Mouse (Mus musculus): ENCODE data around the gene Kif14.
"Not testable (repeated sequence)": the region's sequence is repeated elsewhere in the genome, so short reads cannot be mapped to it uniquely, and the experiment has no call there.

Gene Kif14

GRCm38 (mm10) chr1:136555892-136556291 lies 89.7 kb downstream of the Kif14 start:
- DNase-seq (ENCODE audit: extremely low spot score), result no peak

- not testable (repeated sequence) for DNase-seq (ENCODE audit: extremely low spot score)
These were observed 90.5 kb downstream of the Kif14 start for GRCm38 (mm10) chr1:136556643-136557042.

GRCm38 (mm10) chr1:136557436-136557835 lies 91.3 kb downstream of the Kif14 start:
- no peak for DNase-seq (ENCODE audit: extremely low spot score)

GRCm38 (mm10) chr1:136558762-136559161 lies 92.6 kb downstream of the Kif14 start:
- no peak for DNase-seq (ENCODE audit: extremely low spot score)

GRCm38 (mm10) chr1:136559284-136559683 lies 93.1 kb downstream of the Kif14 start:
- DNase-seq (ENCODE audit: extremely low spot score), result no peak

GRCm38 (mm10) chr1:136559774-136560173 lies 93.6 kb downstream of the Kif14 start:
- no peak for DNase-seq (ENCODE audit: extremely low spot score)

GRCm38 (mm10) chr1:136561823-136562222 lies 95.7 kb downstream of the Kif14 start:
- DNase-seq (ENCODE audit: extremely low spot score), result no peak

- DNase-seq (ENCODE audit: extremely low spot score), result no peak
These were observed 97.0 kb downstream of the Kif14 start for GRCm38 (mm10) chr1:136563149-136563548.

- no peak for DNase-seq (ENCODE audit: extremely low spot score)
These were observed 98.8 kb downstream of the Kif14 start for GRCm38 (mm10) chr1:136564963-136565362.

GRCm38 (mm10) chr1:136566386-136566785 lies 100.2 kb downstream of the Kif14 start:
- no peak for DNase-seq (ENCODE audit: extremely low spot score)

- DNase-seq (ENCODE audit: extremely low spot score), result no peak
These were observed 101.5 kb downstream of the Kif14 start for GRCm38 (mm10) chr1:136567641-136568040.

GRCm38 (mm10) chr1:136568738-136569194 lies 102.6 kb downstream of the Kif14 start:
- DNase-seq (ENCODE audit: extremely low spot score), result no peak

- no peak for DNase-seq (ENCODE audit: extremely low spot score)
These were observed 103.1 kb downstream of the Kif14 start for GRCm38 (mm10) chr1:136569206-136569605.

- DNase-seq (ENCODE audit: extremely low spot score), result peak; percentile 34
These were observed 103.6 kb downstream of the Kif14 start for GRCm38 (mm10) chr1:136569626-136570297.

GRCm38 (mm10) chr1:136570298-136570653 lies 104.1 kb downstream of the Kif14 start:
- peak; percentile 61 for DNase-seq (ENCODE audit: extremely low spot score)

- no peak for DNase-seq (ENCODE audit: extremely low spot score)
These were observed 104.8 kb downstream of the Kif14 start for GRCm38 (mm10) chr1:136570976-136571375.

- DNase-seq (ENCODE audit: extremely low spot score), result no peak
These were observed 105.4 kb downstream of the Kif14 start for GRCm38 (mm10) chr1:136571530-136571929.

GRCm38 (mm10) chr1:136577890-136578663 lies 111.9 kb downstream of the Kif14 start:
- DNase-seq (ENCODE audit: extremely low spot score), result no peak

GRCm38 (mm10) chr1:136579360-136579759 lies 113.2 kb downstream of the Kif14 start:
- DNase-seq (ENCODE audit: extremely low spot score), result no peak

- DNase-seq (ENCODE audit: extremely low spot score), result no peak
These were observed 114.1 kb downstream of the Kif14 start for GRCm38 (mm10) chr1:136580266-136580665.
